Mouse (Mus musculus) cortical plate, adult 2 months (tissue): ENCODE results near the gene Armcx3. TPM values are rescaled to one million over a fixed set of nuclear protein-coding genes. Genes with fewer than 3 reads are reported as not detected.
"Not testable (repeated sequence)": the region's sequence is repeated elsewhere in the genome, so short reads cannot be mapped to it uniquely, and the experiment has no call there.

ENCODE experiments used
- H3K27ac ChIP-seq: fragments of 200-500 bp; 2 replicates; pipeline ENCODE4 v1.5.1; 2012; ENCODE audit warnings: low read length, control low read depth, inconsistent platforms; ENCODE audit not compliant: insufficient read depth
- H3K4me1 ChIP-seq: fragments of 200-500 bp; 2 replicates; pipeline ENCODE4 v1.6.1; 2011; ENCODE audit warnings: low read length; ENCODE audit not compliant: control insufficient read depth, insufficient read depth
- H3K4me3 ChIP-seq: fragments of 200-500 bp; 2 replicates; pipeline ENCODE4 v1.5.1; 2011; ENCODE audit warnings: mild to moderate bottlenecking, low read length, control low read depth; ENCODE audit not compliant: insufficient read depth
- CTCF ChIP-seq: fragments of 200-500 bp; IDR thresholded peaks from 2 replicates; pipeline ENCODE4 v1.5.1; 2011; ENCODE audit warnings: mild to moderate bottlenecking, control low read depth, low read length; ENCODE audit not compliant: insufficient read depth; ENCODE audit errors: extremely low read depth
- POLR2A ChIP-seq: fragments of 200-500 bp; IDR thresholded peaks from 2 replicates; pipeline ENCODE4 v1.6.1; 2011; ENCODE audit warnings: mild to moderate bottlenecking, low read length, control low read depth; ENCODE audit not compliant: insufficient read depth; ENCODE audit errors: extremely low read depth
- polyA plus RNA-seq: library from polyadenylated mRNA; depleted of rRNA; stranded (reverse); fragments of >200 nt; gene quantifications from 2 replicates; pipeline ENCODE4 v1.2.3, GENCODE M21; 2012; rRNA removed

Armcx3 gene
- polyA plus RNA-seq, 1 experiment = 57.9 TPM

- H3K27ac ChIP-seq = no peak within 1 kb of the TSS
- TF ChIP-seq POLR2A (peak; percentile 54; the same call in 1 of the 2 replicates), CTCF (no peak)
Measured at GRCm38 (mm10) chrX:134750764-134751592, 5.4 kb upstream of the Armcx3 start, which contains the start of gene Armcx6. Gene Armcx6, minus strand, starts transcription at chrX:134751417.

GRCm38 (mm10) chrX:134751910-134752309 is 4.5 kb upstream of the Armcx3 start:
- Histone ChIP-seq H3K27ac (no peak overlapping the region), H3K4me3 (no peak overlapping the region; the same call in 1 of the 2 replicates), H3K4me1 (no peaks in the 10 kb centered on the region; the same call in 1 of the 2 replicates)
- TF ChIP-seq POLR2A (no peak), CTCF (no peak)

More at GRCm38 (mm10) chrX:134750764-134751592, 5.4 kb upstream of the Armcx3 start, which contains the start of gene Armcx6:
- peak within 1 kb of the TSS; percentile 88 for H3K4me3 ChIP-seq
- H3K4me1 ChIP-seq = no peaks in the 10 kb centered on the region; the same call in 1 of the 2 replicates

GRCm38 (mm10) chrX:134752584-134752983 is 3.8 kb upstream of the Armcx3 start:
- TF ChIP-seq POLR2A = no peak
- no peak for TF ChIP-seq CTCF
- Histone ChIP-seq H3K27ac (no peak overlapping the region), H3K4me3 (no peak overlapping the region), H3K4me1 (no peaks in the 10 kb centered on the region; the same call in 1 of the 2 replicates)

- no peak overlapping the region for H3K27ac ChIP-seq
- peak overlapping the region; percentile 64 for H3K4me3 ChIP-seq
- TF ChIP-seq CTCF (no peak), POLR2A (no peak)
- H3K4me1 ChIP-seq = no peaks in the 10 kb centered on the region
Measured at GRCm38 (mm10) chrX:134757293-134757995, 1.0 kb downstream of the Armcx3 start.

GRCm38 (mm10) chrX:134763428-134764198 is 7.2 kb downstream of the Armcx3 start:
- H3K4me3 ChIP-seq, H3K4me1 ChIP-seq, H3K27ac ChIP-seq: not testable (repeated sequence)

GRCm38 (mm10) chrX:134787728-134788127 is 31.3 kb downstream of the Armcx3 start:
- H3K27ac ChIP-seq = no peak overlapping the region
- no peaks in the 10 kb centered on the region for H3K4me1 ChIP-seq
- no peak overlapping the region for H3K4me3 ChIP-seq
- TF ChIP-seq CTCF (no peak), POLR2A (no peak)

- Histone ChIP-seq H3K27ac (no peak overlapping the region), H3K4me1 (no peaks in the 10 kb centered on the region; the same call in 1 of the 2 replicates), H3K4me3 (peak overlapping the region; percentile 92)
- TF ChIP-seq POLR2A (peak; percentile 57; the same call in 1 of the 2 replicates), CTCF (no peak)
Measured at GRCm38 (mm10) chrX:134807833-134808754, 51.7 kb downstream of the Armcx3 start.

- Histone ChIP-seq H3K4me1 (no peaks in the 10 kb centered on the region; the same call in 1 of the 2 replicates), H3K27ac (no peak within 1 kb of the TSS), H3K4me3 (peak within 1 kb of the TSS; percentile 92)
- no peak for TF ChIP-seq CTCF
- TF ChIP-seq POLR2A = peak; percentile 90
Measured at GRCm38 (mm10) chrX:134808755-134809224, 52.4 kb downstream of the Armcx3 start, which contains the start of gene Armcx2. Gene Armcx2, minus strand, starts transcription at chrX:134809221.

Other genes starting within 250 kb of the Armcx3 start
- 14.8 and 17.0 TPM in 2 replicates for gene Timm8a1, start 214.7 kb upstream of the Armcx3 start, polyA plus RNA-seq
- 0.94 and 1.5 TPM in 2 replicates for gene Btk, start 173.0 kb upstream of the Armcx3 start, polyA plus RNA-seq
- gene Rpl36a, start 170.9 kb upstream of the Armcx3 start, polyA plus RNA-seq = 541 and 586 TPM in 2 replicates
- gene Gla, start 155.5 kb upstream of the Armcx3 start, polyA plus RNA-seq = 6.6 and 7.6 TPM in 2 replicates
- 109 and 114 TPM in 2 replicates for gene Hnrnph2, start 155.4 kb upstream of the Armcx3 start, polyA plus RNA-seq
- 13.8 and 15.5 TPM in 2 replicates for gene Armcx4, start 70.1 kb upstream of the Armcx3 start, polyA plus RNA-seq
- 71.6 and 74.8 TPM in 2 replicates for gene Armcx1, start 38.6 kb upstream of the Armcx3 start, polyA plus RNA-seq
- 5.9 and 7.4 TPM in 2 replicates for gene Armcx6, start 5.2 kb upstream of the Armcx3 start, polyA plus RNA-seq
- gene Armcx2, start 52.6 kb downstream of the Armcx3 start, polyA plus RNA-seq = 44.5 and 45.9 TPM in 2 replicates
- gene Nxf2, start 208.2 kb downstream of the Armcx3 start, polyA plus RNA-seq = 0.08 and 0.19 TPM in 2 replicates